Mouse (Mus musculus) heart, adult 9 months (tissue): ENCODE data around the gene Acot7.
"Not testable (repeated sequence)": the region's sequence is repeated elsewhere in the genome, so short reads cannot be mapped to it uniquely, and the experiment has no call there.

Experiments used
- DNase-seq, 2 experiments: peaks; one replicate each; pipeline ENCODE4 v3.0.0; 2022; ENCODE audit warnings: low spot score in 2 of 2

The Acot7 gene

DNA sequence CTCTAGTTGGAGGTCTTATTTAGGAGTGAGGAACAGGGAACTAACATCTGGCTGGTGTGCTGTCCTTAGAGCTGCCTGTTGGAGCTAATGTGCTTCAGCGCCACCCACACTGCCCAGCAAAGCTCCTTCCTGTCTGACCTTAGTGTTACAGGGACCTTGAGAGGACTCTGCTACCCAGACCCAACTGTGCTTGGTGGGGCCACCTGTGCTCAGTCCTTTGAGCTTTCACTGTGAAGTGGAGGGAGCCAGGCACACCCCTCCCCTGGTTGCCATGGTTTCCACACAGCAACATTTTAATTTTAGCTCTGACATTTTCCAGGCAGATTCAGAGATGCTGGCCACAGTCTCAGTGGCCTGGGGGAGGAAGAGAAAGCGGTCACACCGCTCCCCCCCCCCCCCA, 25.0 kb downstream of the Acot7 start:
- no peak for DNase-seq

- DNase-seq, result peak in 1 of 2 experiments; percentile 78
These were observed 26.7 kb downstream of the Acot7 start for GRCm38 (mm10) chr4:152204663-152205062.

GRCm38 (mm10) chr4:152206199-152206598, 28.3 kb downstream of the Acot7 start:
- no peak for DNase-seq

DNA sequence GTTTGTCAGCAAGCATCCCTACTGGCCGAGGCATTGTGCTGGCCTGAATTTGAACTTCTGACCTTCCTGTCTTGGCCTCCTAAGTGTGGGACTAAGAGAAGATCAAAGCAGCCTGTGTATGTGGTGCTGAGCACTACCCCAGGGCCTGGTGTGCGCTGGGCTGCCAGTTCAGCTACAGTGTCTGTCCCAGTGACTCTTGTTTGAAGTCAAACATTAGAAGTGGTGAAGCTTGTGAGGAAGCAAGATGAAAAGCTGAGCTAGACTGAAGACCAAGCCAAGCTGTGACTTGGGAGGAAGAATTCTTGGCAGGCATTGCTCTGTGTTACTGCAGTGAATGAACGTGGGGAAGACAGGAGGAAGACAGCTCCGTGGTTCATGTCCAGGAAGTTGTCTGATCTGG, 31.7 kb downstream of the Acot7 start:
- no peak for DNase-seq

- peak; percentile 72 to 83 for DNase-seq
These were observed 34.2 kb downstream of the Acot7 start for GRCm38 (mm10) chr4:152212091-152212505.

DNA sequence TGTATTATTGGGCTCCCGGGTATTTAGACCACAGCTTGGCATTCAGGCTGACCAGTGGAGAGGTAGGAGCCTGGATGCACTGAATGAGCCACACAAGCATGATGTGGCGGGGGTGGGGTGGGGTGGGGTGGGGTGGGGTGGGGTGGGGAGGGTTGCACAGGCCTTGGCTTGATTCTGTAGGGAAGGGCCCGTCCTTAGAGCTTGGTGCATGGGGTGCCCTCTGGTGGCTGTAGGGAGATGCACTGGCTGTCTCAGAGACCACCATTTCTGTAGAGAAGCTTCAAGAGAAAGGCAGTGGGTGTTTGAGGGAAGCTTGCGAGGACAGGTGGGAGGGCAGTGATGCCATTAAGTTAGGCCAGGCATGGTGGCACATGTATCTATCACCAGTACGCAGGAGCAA, 34.6 kb downstream of the Acot7 start:
- DNase-seq, result peak; percentile 56 to 67

DNA sequence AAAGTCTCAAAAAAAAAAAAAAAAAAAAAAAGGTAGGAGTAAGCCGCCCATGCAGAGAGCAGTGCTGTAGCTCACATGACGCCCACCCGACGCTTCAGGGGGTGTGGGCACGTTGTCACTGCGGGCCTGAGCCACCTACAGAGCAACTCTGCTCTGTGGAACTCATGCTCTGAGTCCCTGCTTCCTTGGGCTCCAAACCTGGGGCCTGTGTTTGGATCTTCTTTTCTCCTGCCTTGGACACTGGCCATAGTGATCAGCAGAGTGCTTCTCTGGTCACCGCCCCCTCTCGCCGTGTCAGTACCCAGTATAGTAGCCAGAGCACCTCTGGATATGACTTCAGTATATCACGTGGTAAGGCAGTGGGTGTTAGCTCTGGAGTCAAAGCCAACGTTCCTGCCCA, 35.0 kb downstream of the Acot7 start:
- DNase-seq, result peak; percentile 20 to 27

GRCm38 (mm10) chr4:152213760-152214480, 36.0 kb downstream of the Acot7 start:
- peak; percentile 75 to 89 for DNase-seq

DNA sequence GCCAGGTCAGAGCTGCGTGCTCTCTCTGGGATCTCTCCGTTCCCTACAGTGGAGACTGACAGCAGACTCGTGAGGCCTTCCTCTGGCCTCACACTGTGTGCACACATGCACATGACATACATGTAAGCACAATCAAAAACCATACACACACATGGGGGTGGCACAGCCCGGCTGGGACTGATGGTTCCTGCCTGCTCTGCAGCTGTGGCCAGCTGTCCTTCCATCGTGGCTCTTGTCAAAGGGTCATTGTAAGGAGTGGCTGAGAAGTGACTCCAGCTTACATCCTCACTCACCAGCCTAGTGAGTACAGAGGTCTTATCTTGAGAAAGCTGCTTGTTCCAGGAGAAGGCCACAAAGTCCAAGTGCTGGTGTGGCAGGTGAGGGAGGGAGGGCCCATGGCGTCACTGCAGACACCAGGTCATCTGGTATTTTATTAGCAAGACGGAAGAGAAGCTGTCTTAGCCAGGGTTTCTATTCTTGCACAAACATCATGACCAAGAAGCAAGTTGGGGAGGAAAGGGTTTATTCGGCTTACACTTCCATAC, 37.0 kb downstream of the Acot7 start:
- DNase-seq, result no peak

DNA sequence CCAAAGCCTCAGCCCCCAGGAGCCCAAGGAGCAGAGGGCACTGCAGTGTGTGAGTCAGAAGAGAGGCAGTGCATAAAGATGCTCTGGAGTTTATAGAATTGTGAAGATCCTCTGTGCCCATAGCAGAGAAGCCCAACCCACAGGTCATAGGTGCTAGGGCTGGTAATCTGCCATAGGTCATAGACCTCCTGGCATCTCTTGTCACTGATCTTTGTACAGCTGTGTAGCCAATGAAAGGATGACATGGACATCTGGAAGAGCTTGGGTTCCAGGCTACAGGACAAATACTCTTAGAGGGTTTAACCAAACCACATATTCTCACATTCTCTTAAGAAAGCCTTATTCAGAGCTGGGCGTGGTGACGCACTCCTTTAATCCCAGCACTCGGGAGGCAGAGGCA, 41.7 kb downstream of the Acot7 start:
- no peak for DNase-seq

- no peak for DNase-seq
These were observed 43.0 kb downstream of the Acot7 start for GRCm38 (mm10) chr4:152220771-152221410.

- DNase-seq, result peak; percentile 46 to 62
These were observed 43.5 kb downstream of the Acot7 start for GRCm38 (mm10) chr4:152221411-152221887.

- no peak for DNase-seq
These were observed 44.2 kb downstream of the Acot7 start for GRCm38 (mm10) chr4:152222111-152222510.

DNA sequence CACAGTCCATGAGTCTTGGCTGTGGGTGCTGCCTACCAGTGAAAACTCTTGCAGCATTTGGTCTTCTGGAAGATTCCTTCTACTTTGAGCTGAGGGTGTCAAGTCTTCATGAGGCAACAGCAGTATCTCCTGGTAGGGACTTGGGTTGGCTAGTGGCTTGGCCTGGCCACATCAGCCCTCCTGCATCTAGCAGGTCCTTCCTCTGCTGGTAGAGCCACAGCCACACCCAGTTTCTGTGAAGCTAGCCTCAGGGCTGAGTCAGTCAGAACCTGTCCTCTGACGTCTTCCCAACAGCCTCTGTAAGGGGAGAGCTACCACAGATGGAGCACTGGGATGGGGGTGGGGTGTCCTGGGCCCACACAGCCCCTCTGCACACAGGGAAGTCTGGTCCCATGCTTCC, 44.6 kb downstream of the Acot7 start:
- DNase-seq, result no peak

GRCm38 (mm10) chr4:152224156-152224555, 46.2 kb downstream of the Acot7 start:
- DNase-seq, result no peak

- no peak for DNase-seq
These were observed 49.1 kb downstream of the Acot7 start for GRCm38 (mm10) chr4:152226901-152227486.

- DNase-seq, result no peak
These were observed 50.0 kb downstream of the Acot7 start for GRCm38 (mm10) chr4:152227749-152228527.

DNA sequence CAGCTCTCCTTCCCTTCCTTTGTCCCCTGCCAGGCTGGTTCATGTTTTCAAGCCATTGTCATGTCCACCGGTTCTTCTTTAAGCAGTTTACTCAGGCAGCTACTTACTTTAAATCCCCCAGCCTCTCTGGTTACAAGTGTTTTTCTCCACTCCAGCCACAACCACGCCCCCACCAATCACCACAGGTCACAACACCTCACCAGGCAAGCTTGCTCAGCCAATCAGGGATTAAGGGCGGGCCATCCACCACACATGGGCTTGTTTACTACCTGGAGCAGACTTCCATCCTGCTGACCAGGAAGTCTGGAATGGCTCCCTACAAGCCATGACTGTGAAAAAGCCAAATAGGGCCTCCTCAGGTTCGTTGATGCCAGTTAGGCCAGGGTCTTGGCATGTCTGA, 52.4 kb downstream of the Acot7 start:
- not testable (repeated sequence) for DNase-seq

DNA sequence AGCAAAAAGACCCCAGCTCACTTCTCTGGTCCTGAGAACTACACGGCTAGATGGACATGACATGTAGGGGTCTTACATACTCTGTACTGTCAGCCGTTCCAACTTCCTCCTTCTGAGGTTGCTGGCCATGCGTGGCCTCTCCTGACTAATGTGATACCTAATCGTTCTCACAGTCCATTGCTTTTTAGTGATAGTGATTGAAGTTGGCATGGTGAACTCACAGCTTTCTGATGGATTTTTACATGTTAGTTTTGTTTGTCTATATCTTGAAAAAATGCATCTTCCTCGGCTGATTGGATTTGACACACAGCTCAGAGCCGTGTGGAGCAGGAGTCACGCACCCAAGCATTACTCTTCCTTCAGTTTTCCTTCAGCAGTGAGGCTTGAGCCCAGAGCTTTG, 53.4 kb downstream of the Acot7 start:
- no peak for DNase-seq

- no peak for DNase-seq
These were observed 54.5 kb downstream of the Acot7 start for GRCm38 (mm10) chr4:152232411-152232903.

GRCm38 (mm10) chr4:152239974-152240373, 62.0 kb downstream of the Acot7 start:
- no peak for DNase-seq
